Mouse (Mus musculus) erythroblast, adult 5-6 weeks (primary cell): ENCODE measurements around the gene Hrc. TPM values are rescaled to one million over a fixed set of nuclear protein-coding genes. Genes with fewer than 3 reads are reported as not detected.
"Not testable (repeated sequence)": the region's sequence is repeated elsewhere in the genome, so short reads cannot be mapped to it uniquely, and the experiment has no call there.

ENCODE experiments used
- ATAC-seq: replicated peaks from 2 replicates; pipeline ENCODE4 v1.8.0; 2016; ENCODE audit warnings: moderate number of reproducible peaks, mild to moderate bottlenecking, moderate TSS enrichment, inconsistent platforms; ENCODE audit not compliant: poor library complexity, low FRiP score, severe bottlenecking
- total RNA-seq, 2 experiments: library from RNA; stranded (forward) in 1 of 2; stranded (reverse) in 1 of 2; fragments of 150-400 nt in 1 of 2; fragments of 200-764, 138-1000 nt in 1 of 2; gene quantifications; 2 replicates each; pipeline versions ENCODE4 v1.2.3 to v1.2.4; 2015 to 2017; ENCODE audit warnings: low replicate concordance in 2 of 2

Hrc gene
- total RNA-seq, 2 experiments from 2014 or later: not detected

DNA sequence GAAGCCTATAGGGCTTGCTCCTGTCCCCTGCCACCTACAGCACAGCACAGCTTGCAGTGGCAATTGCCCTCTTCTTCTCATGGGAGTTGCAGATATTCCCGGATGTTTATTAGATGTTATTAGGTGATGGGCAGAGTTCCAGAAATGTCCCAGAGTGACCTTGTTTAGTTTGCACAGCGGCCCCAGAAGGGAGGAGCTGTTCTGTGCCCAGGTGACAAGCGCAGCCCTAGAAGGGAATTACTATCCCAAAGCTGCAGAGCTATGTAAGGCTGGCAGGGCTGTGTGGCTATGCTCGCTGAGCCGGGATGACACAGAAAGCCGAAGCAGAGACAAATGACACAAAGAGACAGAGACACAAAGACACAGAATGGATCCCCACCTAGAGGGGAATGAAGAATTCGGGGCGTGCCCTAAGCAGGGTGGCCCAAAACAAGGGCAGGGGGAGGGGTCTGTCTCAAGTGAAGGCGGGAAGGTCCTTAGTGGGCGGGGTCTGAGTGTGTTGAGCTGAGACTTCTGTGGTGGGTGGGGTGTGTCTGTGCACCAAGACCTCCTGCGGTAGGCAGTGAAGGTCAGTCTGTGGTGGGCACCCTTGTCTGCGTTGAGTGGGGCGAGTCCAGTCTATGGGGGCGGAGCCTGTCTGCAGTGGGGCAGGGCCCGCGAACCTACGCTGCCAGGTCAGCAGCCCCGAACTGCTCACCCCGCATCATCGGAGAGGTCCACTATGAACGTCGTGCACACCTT, 2.2 kb upstream of the Hrc start:
- ATAC-seq: no peak

DNA sequence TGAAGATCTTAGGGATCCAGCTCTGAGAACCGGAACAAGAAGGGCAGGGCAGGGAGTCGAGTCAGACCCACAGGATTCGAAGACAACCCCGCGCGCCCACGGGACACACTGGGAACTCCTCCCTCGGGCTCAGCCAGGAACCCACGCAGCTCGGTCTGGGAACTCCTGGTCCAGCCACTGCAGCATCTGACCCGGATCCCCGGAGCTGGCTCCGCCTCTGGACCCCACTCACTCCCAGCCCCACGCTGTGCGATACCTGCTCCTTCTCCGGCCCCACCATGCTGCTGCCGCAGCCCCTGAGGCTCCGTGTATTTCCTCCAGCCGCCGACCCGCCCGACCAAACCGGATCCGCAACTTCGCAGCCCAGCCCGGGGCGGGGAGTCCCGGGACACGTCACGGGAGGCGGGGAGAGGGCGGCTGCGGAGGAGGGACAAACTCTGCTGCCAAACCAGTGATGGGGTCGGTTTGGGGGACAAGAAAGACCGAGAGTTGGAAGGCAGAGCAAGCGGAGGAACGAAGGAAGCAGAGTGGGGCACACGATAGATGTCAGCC, 1.6 kb upstream of the Hrc start, which contains the start of gene Trpm4:
Gene Trpm4 (minus strand): TSS at position 350 of the 552 bp plus-strand sequence.
- no peak for ATAC-seq

DNA sequence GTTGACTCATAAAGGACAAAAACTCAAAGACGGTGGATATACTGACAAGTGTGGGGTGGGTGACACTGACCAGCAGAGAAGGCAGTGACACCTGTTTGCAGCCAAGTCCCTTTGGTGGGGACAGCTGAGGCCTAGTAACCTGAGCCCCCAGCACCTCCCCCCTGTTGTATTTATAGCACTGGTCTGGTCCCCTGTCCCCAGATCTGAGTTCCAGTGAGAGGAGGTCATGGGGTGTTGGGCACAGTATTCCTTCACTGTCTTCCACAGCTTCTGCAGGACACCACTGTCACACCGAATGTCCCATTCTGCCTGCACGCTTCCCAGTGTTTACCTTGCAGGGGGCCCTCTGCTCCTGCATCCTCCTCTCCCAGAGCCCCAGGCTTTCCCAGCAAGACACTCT, 485 bp upstream of the Hrc start:
- ATAC-seq: no peak

DNA sequence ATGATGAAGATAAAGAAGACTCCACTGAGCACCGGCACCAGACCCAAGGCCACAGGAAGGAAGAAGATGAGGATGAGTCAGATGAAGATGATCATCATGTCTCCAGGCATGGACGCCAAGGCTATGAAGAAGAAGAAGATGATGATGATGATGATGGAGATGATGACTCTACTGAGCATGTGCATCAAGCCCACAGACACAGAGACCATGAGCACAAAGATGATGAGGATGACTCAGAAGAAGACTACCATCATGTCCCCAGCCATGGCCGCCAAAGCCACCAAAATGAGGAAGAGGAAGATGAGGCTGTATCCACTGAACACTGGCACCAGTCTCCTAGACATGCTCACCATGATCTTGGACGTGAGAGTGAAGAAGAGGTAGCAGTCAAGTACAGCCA, 1.2 kb downstream of the Hrc start:
- ATAC-seq: no peak

DNA sequence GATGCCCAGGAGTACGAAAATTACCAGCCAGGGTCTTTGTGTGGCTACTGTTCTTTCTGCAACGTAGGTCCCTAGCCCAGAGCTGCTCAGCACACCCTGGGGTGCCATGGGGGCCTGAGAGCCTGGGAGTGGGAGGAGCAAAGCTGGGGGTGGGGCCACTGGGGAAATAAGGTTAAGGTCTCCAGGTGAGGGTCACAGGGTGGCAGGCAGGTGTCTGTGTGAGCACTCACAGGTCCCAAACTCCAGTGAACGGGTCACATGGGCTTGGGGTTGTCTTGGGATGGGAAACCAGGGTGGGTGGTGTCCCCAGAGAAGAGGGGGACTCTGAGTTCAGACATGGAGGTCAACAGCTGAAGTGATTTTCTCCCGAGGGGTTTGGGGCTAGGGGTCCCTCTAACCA, 2.4 kb downstream of the Hrc start:
- ATAC-seq: no peak

DNA sequence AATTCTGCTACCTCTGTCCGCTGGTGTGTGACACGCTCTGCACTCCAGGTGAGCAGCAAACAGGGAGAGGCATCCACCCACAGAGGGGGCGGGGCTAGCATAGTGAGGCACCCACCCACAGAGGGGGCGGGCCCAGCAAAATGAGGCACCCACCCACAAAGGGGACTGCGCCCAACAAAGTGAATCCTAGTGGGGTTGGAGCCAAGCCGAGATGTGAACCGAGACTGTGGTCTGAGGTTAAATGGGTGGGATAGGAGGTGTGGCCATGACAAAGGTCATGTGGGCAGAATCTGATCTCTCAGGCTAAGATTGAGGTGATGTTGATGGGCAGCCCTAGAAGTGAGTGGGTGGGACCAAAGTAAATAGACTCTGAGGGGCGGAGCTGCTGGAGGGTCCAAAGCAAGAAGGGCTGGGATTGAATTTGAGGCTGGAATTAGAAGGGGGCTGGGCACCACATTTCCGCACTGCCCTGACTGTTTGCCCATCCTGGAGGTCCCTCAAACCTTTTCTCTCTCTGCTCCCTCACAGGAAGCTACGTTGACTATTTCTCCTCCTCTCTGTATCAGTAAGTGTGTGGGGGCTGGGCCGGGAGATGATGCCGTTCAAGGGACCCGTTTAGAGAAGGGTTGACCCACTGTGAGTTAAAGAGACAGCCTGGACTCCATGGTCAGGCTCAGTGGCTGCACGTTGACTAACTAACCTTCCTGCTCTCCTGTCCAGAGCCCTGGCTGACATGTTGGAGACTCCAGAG, 3.2 kb downstream of the Hrc start:
- no peak for ATAC-seq

DNA sequence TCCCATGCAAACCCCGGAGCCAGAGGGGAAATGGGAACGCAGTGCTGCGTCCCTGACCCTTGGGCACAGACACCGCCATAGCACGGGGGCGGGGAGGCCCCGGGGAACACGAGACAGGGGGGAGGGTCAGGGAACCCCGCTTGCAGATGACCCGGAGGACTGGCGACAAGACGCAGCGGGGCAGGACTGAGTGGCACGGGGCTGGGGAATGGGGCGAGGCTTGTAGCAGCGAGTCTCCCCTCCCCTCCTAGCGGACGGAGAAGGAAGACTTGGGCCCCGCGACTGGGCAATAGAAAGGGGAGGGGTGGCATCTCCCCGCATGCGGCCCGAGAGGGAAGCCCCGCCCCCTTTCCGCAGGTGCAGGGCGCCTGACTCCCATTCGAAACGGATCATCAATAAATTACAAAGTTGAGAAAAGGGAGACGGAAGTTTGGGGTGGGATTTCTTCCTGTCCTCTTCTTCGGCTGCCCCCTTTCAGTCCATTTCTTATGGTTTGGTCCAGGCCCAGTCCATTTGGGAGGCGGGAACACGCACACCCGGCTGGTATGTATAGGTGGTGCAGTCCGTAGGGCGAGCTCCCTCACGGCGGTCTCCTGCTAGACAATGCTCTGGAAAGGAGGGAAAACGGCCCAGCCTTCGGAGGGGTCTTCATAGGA, 4.4 kb downstream of the Hrc start:
- ATAC-seq: peak; percentile 54

DNA sequence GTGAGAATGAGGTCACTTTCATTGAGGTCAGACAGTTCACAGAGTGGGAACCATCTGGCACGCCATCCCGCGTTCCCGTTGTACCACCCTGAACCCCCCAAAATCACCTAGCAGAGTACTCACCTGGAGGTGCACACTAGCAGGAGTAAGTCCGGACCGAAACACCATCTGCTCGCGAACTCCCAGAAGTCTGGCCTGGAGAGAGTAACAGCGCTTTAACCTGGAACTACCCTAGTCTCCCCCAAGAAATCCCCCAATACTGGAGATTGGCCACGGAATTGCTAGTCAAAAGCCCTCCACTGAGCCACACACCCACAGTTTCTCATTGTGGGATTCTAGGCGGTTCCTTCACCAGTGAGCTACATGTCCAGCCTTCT, 5.0 kb downstream of the Hrc start:
- no peak for ATAC-seq

DNA sequence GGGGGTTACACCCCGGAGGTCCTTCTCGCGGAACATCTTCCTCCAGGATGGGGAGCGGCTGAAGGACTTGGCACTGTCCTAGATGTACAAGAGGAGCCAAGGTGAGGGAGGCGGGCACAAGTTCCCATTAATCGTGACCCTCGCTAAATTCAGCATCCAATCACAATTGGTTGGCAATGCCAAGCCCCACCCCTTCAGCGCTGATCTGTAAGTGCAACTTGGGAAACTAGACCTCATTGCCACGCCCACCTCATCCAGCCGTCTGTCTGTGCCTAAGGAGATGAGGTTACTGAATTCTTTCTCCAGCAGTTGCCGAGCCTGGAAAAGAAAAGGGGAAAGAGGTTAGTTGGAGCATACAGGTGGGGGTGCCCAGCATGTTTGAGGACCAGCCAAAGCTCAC, 5.6 kb downstream of the Hrc start:
- 0 out of 2 replicates have a peak, but pooled peaks have one; percentile 29 for ATAC-seq

DNA sequence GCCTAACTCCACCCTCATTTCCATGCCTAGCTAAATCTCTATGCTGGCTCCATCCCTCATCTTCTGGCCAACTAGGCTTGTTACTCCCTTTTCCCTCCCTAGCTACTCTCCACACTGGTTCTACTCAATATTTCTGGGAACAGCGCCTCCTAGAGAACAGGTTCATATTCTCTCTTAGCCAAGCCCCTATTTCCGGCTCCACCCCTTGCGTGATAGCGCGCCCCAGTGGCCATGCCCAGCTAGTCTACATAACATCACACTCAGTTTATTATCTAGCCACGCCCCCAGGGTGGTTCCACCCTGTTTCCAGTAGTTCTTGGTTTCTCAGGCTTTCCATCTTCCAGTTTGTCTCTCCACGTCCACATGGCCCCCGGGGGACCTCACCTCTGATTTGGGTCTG, 6.2 kb downstream of the Hrc start:
- ATAC-seq: peak; percentile 50

DNA sequence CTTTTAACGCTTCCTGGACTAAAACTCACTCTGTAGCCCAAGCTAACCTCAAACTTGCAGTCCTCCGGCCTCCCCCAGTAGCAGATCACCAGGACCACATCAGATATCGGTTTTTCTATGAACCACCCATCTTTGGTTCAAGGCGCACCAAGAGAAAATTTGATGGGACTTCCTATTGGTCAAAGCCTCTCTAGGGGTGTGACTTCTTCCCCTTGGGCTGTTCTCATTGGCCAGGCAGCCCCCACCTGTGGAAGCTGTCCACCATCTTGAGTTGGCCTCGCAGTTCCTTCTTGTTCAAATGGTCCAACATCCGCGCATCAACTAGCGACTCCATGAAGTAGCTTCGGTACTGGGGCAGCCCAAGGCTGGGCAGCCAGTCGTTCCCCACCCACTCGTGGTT, 7.0 kb downstream of the Hrc start:
- ATAC-seq: no peak

DNA sequence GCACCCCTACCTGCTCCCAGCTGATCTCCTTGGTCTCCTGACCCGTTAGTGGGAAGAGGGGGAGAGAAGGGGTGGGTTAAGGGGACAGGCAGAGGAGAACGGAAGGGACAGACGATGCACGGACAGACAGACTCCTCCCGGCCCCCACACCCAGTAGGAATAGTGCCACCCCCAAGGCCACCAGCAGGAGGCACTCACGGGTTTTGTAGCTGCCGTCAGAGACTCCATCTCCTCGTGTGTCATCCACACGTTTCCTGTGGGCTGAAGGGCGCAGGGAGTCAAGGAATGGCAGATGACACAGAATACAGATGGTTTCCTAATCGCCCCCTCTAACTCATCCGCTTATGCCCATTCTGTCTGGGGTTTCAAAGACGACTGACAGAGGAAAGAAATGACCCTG, 8.5 kb downstream of the Hrc start:
- no peak for ATAC-seq

DNA sequence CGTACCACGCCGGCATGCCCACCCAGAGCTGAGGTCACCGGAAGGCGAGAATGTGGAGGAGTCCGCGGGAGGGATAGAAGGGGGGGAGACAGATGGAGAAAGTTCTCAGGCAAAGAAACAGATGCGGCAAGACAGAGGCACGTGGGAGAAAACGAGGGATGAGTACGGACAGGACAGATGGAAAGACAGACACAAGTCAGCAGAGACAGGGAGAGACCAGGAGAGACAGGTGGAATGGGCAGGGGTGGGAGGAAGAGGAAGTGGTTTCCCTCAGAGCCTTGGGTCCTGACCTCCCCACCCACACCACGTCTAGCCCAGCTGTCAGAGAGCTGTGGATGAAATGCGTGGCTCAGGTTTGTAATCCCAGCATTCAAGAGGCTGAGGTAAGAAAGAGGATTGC, 11.8 kb downstream of the Hrc start:
- no peak for ATAC-seq

DNA sequence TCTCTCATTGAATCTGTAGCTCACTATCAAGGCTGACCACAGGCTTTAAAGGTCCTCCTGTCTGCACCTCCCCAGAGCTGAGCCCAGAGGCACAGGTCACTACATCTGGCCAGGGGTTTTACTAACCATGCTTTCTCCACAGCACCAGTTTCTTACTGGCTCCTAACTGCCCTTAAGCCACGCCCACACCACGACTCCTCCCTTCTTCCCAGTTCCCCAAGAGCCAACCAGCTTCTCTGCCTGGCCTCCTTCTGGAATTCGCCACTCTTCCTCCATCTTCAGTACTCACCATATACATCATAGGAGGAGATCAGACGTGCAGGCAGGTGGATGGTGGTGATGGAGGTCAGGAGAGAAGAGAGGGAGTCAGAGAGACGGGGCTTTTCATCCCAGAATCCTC, 18.0 kb downstream of the Hrc start:
- no peak for ATAC-seq

DNA sequence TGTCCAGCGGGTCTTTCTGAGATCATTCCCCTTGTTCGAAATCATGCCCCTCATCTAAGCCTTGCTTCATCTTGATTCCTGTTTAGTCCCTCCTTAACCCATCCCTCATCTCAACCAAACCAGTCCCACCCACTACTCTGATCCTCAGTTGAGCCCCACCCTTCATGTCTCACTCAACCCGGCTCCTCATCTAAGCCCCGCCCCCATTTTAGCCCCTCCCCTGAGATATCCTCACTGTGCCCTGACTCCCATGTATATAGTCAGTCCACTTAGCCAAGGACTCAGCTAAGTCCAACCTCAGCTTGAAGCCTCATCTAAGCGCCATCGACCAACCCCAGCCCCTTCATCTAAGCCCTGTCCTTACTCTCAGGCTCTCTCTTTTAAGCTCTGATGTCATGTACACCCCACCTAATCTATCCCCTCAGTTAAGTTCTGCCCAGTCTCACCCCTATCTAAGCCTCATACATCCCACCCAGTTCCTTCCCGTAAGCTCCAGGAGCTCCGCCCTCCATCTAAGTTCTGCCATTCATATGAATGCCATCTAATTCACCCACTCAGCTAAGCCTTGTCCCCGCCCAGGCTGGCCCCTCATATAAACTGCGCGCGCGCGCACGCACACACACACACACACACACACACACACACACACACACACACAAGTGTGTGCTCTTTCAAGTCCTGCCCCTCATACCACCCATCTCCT, 20.4 kb downstream of the Hrc start:
- no peak for ATAC-seq

DNA sequence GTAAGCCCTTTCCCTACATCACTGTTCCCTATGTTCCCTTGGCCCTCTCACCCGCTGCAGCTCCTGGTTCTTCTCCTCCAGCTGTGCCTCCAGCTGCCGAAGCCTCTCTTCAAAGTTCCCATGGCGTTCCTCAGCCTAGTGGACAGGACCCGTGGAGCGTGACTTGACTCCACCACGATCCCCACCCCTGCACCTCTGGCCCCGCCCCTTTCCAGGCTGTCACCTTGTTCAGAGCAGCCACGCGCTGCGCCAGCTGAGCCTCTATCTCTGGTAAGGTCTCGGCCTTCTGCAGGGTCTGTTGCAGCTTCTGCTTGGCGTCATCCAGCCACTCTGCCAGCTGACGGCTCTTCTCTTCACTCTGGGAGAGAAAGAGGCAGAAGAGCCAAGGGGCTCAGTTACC, 21.0 kb downstream of the Hrc start:
- no peak for ATAC-seq

DNA sequence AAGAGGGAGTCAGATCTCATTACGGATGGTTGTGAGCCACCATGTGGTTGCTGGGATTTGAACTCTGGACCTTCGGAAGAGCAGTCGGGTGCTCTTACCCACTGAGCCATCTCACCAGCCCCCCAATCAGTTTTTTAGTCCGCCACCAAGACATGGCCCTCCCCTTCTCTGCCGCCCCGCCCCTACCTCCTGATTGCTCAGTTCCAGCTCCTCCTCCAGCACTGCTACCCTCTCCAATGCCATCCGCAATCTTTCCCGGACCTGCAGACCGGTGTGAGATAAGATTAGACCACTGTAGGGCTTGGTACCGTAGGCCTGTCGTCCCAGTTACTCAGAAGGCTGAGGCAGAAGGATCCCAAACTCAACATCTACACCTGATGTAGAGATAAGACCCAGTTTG, 24.0 kb downstream of the Hrc start:
- ATAC-seq: not testable (repeated sequence)

DNA sequence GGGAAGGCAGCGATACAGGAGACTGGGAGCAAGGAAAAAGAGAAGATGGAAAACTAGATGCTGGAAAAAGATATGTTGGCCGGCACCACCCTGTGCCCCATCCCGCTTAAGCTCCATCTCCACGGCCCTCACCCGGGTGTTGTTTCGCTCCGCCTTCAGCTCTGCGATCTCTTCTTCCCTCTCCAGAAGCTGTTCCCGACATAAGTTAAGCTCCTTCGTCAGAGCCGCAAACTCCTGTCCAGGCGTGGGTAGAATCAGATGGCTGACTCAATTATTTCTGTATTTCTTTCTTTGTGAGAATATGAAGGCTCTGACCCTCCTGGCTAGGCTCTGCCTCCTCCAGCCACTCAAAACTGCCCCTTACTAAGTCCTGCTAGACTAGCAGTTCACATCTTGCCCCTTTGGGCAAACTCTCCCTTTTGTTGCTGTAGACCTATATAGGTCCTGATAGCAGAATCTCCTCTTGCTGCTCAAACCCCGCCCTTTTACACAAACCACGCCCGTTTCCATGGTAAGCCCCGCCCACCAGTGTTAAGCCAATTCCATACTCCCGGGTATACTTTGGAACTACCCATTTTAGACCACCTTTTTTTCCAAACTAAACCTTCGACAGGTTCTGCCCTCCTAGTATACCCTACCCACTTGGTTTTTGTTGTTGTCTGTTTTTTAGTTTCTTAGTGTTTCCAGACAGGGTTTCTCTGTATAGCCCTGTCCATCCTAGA, 25.5 kb downstream of the Hrc start:
- ATAC-seq: no peak

DNA sequence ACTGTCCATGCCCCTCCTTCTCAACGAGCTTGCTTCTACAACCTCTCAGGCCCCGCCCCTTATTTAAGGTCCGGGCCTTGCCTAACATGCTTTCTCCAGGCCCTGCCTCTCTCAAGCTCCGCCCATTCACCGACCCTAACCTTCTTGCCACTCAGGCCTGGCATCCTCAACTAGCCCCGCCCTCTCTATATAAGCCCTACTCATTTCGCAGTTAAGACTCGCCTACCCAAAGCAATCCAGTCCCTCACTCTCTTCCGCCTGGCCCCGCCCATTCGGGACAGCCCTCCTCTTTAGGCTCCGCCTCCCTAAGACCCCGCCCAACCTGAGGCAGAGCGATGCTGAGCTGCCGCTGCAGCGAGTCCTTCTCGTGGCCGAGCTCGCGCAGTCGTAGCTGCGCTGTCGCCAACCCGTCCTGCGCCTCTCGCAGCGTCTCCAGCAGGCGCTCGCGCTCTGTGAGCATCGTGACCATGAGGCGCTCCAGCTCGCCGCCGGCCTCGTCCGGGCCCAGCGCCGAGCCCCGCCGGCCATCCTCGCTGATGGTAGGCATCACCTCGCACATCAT, 26.2 kb downstream of the Hrc start:
- no peak for ATAC-seq
